ENCODE assay signal across 8 mouse cellular contexts in genomic region chr11:68904375-68905137, GRCm38 (mm10). TPM values are rescaled to one million over a fixed set of nuclear protein-coding genes. Genes with fewer than 3 reads are reported as not detected.
DNase-seq lines count a peak whose midpoint lies in the region; ATAC-seq and TF ChIP-seq lines count a peak whose summit lies in the region.
"Had no signal": no experiment of that assay in that cellular context is flagged by ENCODE, and none has a peak within 500 bp of the region (broad histone marks: within the 10 kb centered on the region; RNA-seq: fewer than 3 reads in every experiment).

No protein-coding gene starts in this region.

- H3K27me3 ChIP-seq in liver, postnatal 0 days (ENCODE audit: insufficient read depth, low read length) = no peaks in the 10 kb centered on the region
- H3K27me3 ChIP-seq: hindbrain, embryonic 15.5 days had no signal

- no peak for ATAC-seq in liver, postnatal 0 days

- H3K4me1 ChIP-seq in liver, postnatal 0 days (ENCODE audit: insufficient read depth) = peaks cover 10% of the 10 kb centered on the region

- peaks cover 45% of the 10 kb centered on the region for H3K36me3 ChIP-seq in liver, postnatal 0 days (replicated peaks; ENCODE audit: insufficient read depth, low read length)

- H3K9me3 ChIP-seq in liver, postnatal 0 days (ENCODE audit: low read length) = no peaks in the 10 kb centered on the region
- H3K9me3 ChIP-seq: hindbrain, embryonic 15.5 days had no signal

- TF ChIP-seq EP300 in liver, postnatal 0 days (IDR thresholded peaks at IDR 0.05; ENCODE audit: low read depth) = no peak

- WGBS in liver, postnatal 0 days (ENCODE audit: insufficient replicate concordance) = 83% methylated on average over 8 of the region's 8 CpGs

- H3K9ac ChIP-seq in liver, postnatal 0 days (replicated peaks) = no peak overlapping the region
- H3K9ac ChIP-seq: hindbrain, embryonic 15.5 days had no signal

- H3K4me3 ChIP-seq in liver, postnatal 0 days (ENCODE audit: low read depth, low read length) = no peak overlapping the region
- H3K4me3 ChIP-seq: hindbrain, embryonic 15.5 days had no signal

- TF ChIP-seq CTCF in liver, postnatal 0 days (IDR thresholded peaks at IDR 0.05; ENCODE audit: low read depth) = peak; percentile 76

- no peak overlapping the region for H3K4me2 ChIP-seq in liver, postnatal 0 days (ENCODE audit: low read depth, low read length)
- H3K4me2 ChIP-seq: hindbrain, embryonic 15.5 days had no signal

- DNase-seq in 3134 (ENCODE audit: extremely low read depth, insufficient read length, low spot score) = peak; percentile 40
- peak; percentile 57 to 72 for DNase-seq in CD8-positive naive resting alpha-beta T cell, adult 2 months (ENCODE audit: low read depth in 2 of 2, low spot score in 2 of 2)
- DNase-seq in c-Kit-positive CD71-positive TER-119-negative erythroid progenitor cells, embryonic 14.5 days (ENCODE audit: low read depth) = peak; percentile 79
- DNase-seq in frontal cortex, postnatal 36 days (ENCODE audit: low spot score in 2 of 2) = peak; percentile 77 to 92
- peak; percentile 89 for DNase-seq in kidney, postnatal 14 days
- DNase-seq in liver, postnatal 0 days = peak; percentile 75
- peak; percentile 77 for DNase-seq in right cerebral cortex, postnatal 14 days

- H3K27ac ChIP-seq in liver, postnatal 0 days (ENCODE audit: low read depth) = no peak overlapping the region
- H3K27ac ChIP-seq: hindbrain, embryonic 15.5 days had no signal

RNA-seq across cellular contexts. Expression of gene Rpl26, which starts 3.2 kb away (rescaled TPM):
- polyA plus RNA-seq in liver, postnatal 0 days (2015; fragmentation: Nextera tagmentation; extraction: Ambion mirVana) = 531 and 540 TPM in 2 replicates

RNA-seq across cellular contexts. Expression of gene Rnf222, which starts 16.2 kb away (rescaled TPM):
- polyA plus RNA-seq in liver, postnatal 0 days (2015; fragmentation: Nextera tagmentation; extraction: Ambion mirVana) = 0.02 and 0.07 TPM in 2 replicates
- polyA plus RNA-seq: hindbrain, embryonic 15.5 days had no signal

RNA-seq across cellular contexts. Expression of gene Odf4, which starts 22.3 kb away (rescaled TPM):
- not detected in 2 replicates for polyA plus RNA-seq in liver, postnatal 0 days (2015; fragmentation: Nextera tagmentation; extraction: Ambion mirVana)

RNA-seq across cellular contexts. Expression of gene Ndel1, which starts 32.9 kb away (rescaled TPM):
- 32.8 and 33.8 TPM in 2 replicates for polyA plus RNA-seq in liver, postnatal 0 days (2015; fragmentation: Nextera tagmentation; extraction: Ambion mirVana)

RNA-seq across cellular contexts. Expression of gene Arhgef15, which starts 52.7 kb away (rescaled TPM):
- 1.8 TPM in 2 replicates for polyA plus RNA-seq in liver, postnatal 0 days (2015; fragmentation: Nextera tagmentation; extraction: Ambion mirVana)
